In the genomic region with DNA sequence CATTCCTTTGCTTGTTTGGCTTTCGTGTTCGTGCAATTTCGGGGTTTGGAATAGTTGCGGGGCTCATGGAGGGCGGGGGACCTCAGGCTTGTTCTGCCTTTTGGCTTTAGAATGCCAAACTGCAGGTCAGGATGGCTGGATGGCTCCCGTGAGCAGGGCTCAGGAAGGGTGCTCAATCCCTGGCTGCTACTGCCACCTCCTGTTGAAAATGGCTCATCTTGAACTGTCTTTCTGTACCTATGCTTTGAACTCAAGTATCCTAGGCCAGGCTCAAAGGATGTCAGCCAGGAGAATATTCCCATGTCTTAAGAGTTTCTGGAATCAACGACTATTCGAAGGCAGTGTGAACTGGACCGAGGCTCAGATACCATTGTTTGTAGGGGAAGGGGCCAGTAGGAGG, we compare ENCODE assay signal across 8 mouse cellular contexts.
A peak's percentile ranks its signal among the peaks of the same experiment; 100 is the strongest.
DNase-seq lines count a peak whose midpoint lies in the region; ATAC-seq lines count a peak whose summit lies in the region.

No protein-coding gene starts in this region.

- no peak overlapping the region for H3K4me3 ChIP-seq in limb, embryonic 11.5 days (ENCODE audit: low read depth, low read length)
- no peak overlapping the region for H3K4me3 ChIP-seq in limb, embryonic 10.5 days

- WGBS in limb, embryonic 11.5 days = 65% methylated on average over 9 of the region's 9 CpGs
- 62% methylated on average over 9 of the region's 9 CpGs for WGBS in limb, embryonic 10.5 days

- intact Hi-C loops in left cerebral cortex, postnatal 36 days (cut with DNase I) = no loop called here

- no peaks in the 10 kb centered on the region for H3K27me3 ChIP-seq in limb, embryonic 11.5 days (ENCODE audit: control insufficient read depth, insufficient read depth, low read length)
- no peaks in the 10 kb centered on the region for H3K27me3 ChIP-seq in limb, embryonic 10.5 days (ENCODE audit: low read depth, poor library complexity, severe bottlenecking)

- ATAC-seq in limb, embryonic 11.5 days (ENCODE audit: insufficient number of reproducible peaks, low FRiP score, low TSS enrichment, low read depth) = no peak

- H3K4me2 ChIP-seq in limb, embryonic 11.5 days (ENCODE audit: low read depth, severe bottlenecking) = no peak overlapping the region

- H3K36me3 ChIP-seq in limb, embryonic 11.5 days (ENCODE audit: control insufficient read depth, insufficient read depth, low read length) = no peaks in the 10 kb centered on the region
- no peaks in the 10 kb centered on the region for H3K36me3 ChIP-seq in limb, embryonic 10.5 days

- H3K4me1 ChIP-seq in limb, embryonic 11.5 days (ENCODE audit: control insufficient read depth, insufficient read depth, low read length) = no peaks in the 10 kb centered on the region
- H3K4me1 ChIP-seq in limb, embryonic 10.5 days = no peaks in the 10 kb centered on the region

- no peak overlapping the region for H3K9ac ChIP-seq in limb, embryonic 11.5 days (ENCODE audit: low read length)

- DNase-seq in limb, embryonic 11.5 days (ENCODE audit: low spot score) = peak; percentile 32
- DNase-seq in limb, embryonic 10.5 days (ENCODE audit: low spot score) = no peak
- DNase-seq in embryo, embryonic 10 days (ENCODE audit: low spot score) = peak; percentile 75
- peak; percentile 42 for DNase-seq in kidney, adult 11 months
- DNase-seq in lung, postnatal 14 days = peak; percentile 67
- no peak for DNase-seq in spleen, adult 18-20 months
- no peak for DNase-seq in left cerebral cortex, postnatal 36 days (ENCODE audit: low spot score in 2 of 2)
- no peak for DNase-seq in layer of hippocampus, adult 9-11 months

- no peaks in the 10 kb centered on the region for H3K9me3 ChIP-seq in limb, embryonic 11.5 days (ENCODE audit: control insufficient read depth, low read length)
- no peaks in the 10 kb centered on the region for H3K9me3 ChIP-seq in limb, embryonic 10.5 days (replicated peaks)

- H3K27ac ChIP-seq in limb, embryonic 11.5 days (replicated peaks; ENCODE audit: low read depth, low read length) = no peak overlapping the region
- no peak overlapping the region for H3K27ac ChIP-seq in limb, embryonic 10.5 days

Comparison
In these comparisons a context has a peak if more than half of its experiments do, and no peak if none do; other contexts are left out.
1. DNase-seq: peak in limb, embryonic 11.5 days (single experiment), embryo, embryonic 10 days (single experiment), kidney, adult 11 months (single experiment) and lung, postnatal 14 days (single experiment); none in limb, embryonic 10.5 days (single experiment), spleen, adult 18-20 months (0 of 2), left cerebral cortex, postnatal 36 days (0 of 2) and layer of hippocampus, adult 9-11 months (single experiment).